Mouse (Mus musculus): ENCODE data around the gene Nubp2.

DNA sequence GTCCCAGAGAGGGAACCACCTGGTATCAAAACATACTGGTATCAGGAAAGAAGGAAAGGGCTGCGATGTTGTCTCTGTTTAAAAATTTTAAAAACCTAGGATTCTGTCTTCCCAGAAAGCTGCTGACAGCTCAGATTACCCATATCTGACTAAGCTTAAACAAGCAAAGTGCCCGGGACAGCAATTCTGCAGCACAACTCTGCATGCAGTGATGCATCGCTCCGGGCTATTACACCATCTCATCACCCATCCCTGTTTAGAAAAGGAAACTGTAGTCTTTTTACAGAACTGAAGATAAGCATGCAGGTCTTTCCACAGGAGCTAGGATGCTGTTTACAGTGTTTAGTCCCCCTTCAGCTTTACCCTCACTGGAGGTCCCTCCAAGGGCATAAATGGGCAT, 48.8 kb upstream of the Nubp2 start:
- TF ChIP-seq POLR2A (IDR thresholded peaks at IDR 0.05; ENCODE audit: low read depth, low read length) (no peak), GABPA (IDR thresholded peaks at IDR 0.05; ENCODE audit: insufficient replicate concordance, low read depth, low read length) (no peak), CTCF (conservative IDR thresholded peaks at IDR 0.05 in 1 of 2, IDR thresholded peaks at IDR 0.05 in 1 of 2; ENCODE audit: low read depth in 2 of 2, low read length in 2 of 2) (no peak), HCFC1 (IDR thresholded peaks at IDR 0.05; ENCODE audit: low read depth, low read length) (no peak), ELF1 (IDR thresholded peaks at IDR 0.05; ENCODE audit: low read depth, low read length) (no peak), ZKSCAN1 (IDR thresholded peaks at IDR 0.05; ENCODE audit: borderline replicate concordance, low read depth, low read length) (no peak), KAT2A (IDR thresholded peaks at IDR 0.05; ENCODE audit: insufficient replicate concordance, low read length) (no peak), E2F4 (IDR thresholded peaks at IDR 0.05; ENCODE audit: insufficient replicate concordance, low read depth, low read length) (no peak), ETS1 (conservative IDR thresholded peaks at IDR 0.05; ENCODE audit: low read depth, low read length) (no peak), JUND (conservative IDR thresholded peaks at IDR 0.05; ENCODE audit: low read depth, low read length) (no peak), ZNF384 (IDR thresholded peaks at IDR 0.05; ENCODE audit: low read depth, low read length) (no peak), MYC (IDR thresholded peaks at IDR 0.05; ENCODE audit: low read depth, low read length) (no peak), NRF1 (IDR thresholded peaks at IDR 0.05; ENCODE audit: low read depth, low read length) (no peak)
